Mouse (Mus musculus) MEL (cell line): Measurements from ENCODE around the gene Tmc8.

Source experiments
- CHD2 ChIP-seq: IDR thresholded peaks from 2 replicates; pipeline ENCODE4 v1.6.1; 2011; ENCODE audit warnings: low read length, improper control_type of control experiment
- MAX ChIP-seq: IDR thresholded peaks from 2 replicates; pipeline ENCODE4 v1.6.1; 2011; ENCODE audit warnings: low read length, improper control_type of control experiment
- RAD21 ChIP-seq: IDR thresholded peaks from 2 replicates; pipeline ENCODE4 v1.6.1; 2011; ENCODE audit warnings: mild to moderate bottlenecking, low read depth, low read length, improper control_type of control experiment

- no peak for TF ChIP-seq CHD2
- no peak for TF ChIP-seq MAX
- TF ChIP-seq RAD21 = no peak
These were observed 21.4 kb downstream of the Tmc8 start for GRCm38 (mm10) chr11:117803166-117803688.
